28 mouse cellular contexts compared by ENCODE assay signal in genomic region chr12:51502724-51503123, GRCm38 (mm10).
DNase-seq lines count a peak whose midpoint lies in the region; ATAC-seq lines count a peak whose summit lies in the region.
"Had no signal": no experiment of that assay in that cellular context is flagged by ENCODE, and none has a peak within 500 bp of the region (broad histone marks: within the 10 kb centered on the region; RNA-seq: fewer than 3 reads in every experiment).

No protein-coding gene starts in this region.

- no peak overlapping the region for H3K27ac ChIP-seq in liver, embryonic 13.5 days
- H3K27ac ChIP-seq in liver, embryonic 15.5 days (replicated peaks): no peak overlapping the region; the same call in 1 of the 2 replicates
- H3K27ac ChIP-seq: embryonic facial prominence, embryonic 12.5 days; embryonic facial prominence, embryonic 15.5 days; gastrocnemius, adult 2 months; heart, embryonic 15.5 days; hindbrain, embryonic 14.5 days had no signal

- no peak for ATAC-seq in liver, embryonic 13.5 days (ENCODE audit: low read depth)
- ATAC-seq in liver, embryonic 15.5 days (ENCODE audit: insufficient read depth): no peak
- ATAC-seq: forebrain, embryonic 14.5 days; forebrain, postnatal 0 days; Patski had no signal

- no peaks in the 10 kb centered on the region for H3K36me3 ChIP-seq in liver, embryonic 13.5 days
- no peaks in the 10 kb centered on the region for H3K36me3 ChIP-seq in liver, embryonic 15.5 days (replicated peaks)
- H3K36me3 ChIP-seq: embryonic facial prominence, embryonic 12.5 days; embryonic facial prominence, embryonic 15.5 days; G1E; heart, embryonic 12.5 days; heart, embryonic 15.5 days had no signal

- H3K4me3 ChIP-seq in liver, embryonic 13.5 days (replicated peaks): no peak overlapping the region
- H3K4me3 ChIP-seq in liver, embryonic 15.5 days (replicated peaks): no peak overlapping the region
- H3K4me3 ChIP-seq: embryonic facial prominence, embryonic 12.5 days; embryonic facial prominence, embryonic 15.5 days; gastrocnemius, adult 2 months; heart, embryonic 12.5 days; heart, embryonic 15.5 days had no signal

- no peaks in the 10 kb centered on the region for H3K9me3 ChIP-seq in liver, embryonic 13.5 days (replicated peaks)
- no peaks in the 10 kb centered on the region for H3K9me3 ChIP-seq in liver, embryonic 15.5 days (replicated peaks)
- H3K9me3 ChIP-seq: embryonic facial prominence, embryonic 12.5 days; embryonic facial prominence, embryonic 15.5 days; G1E; heart, embryonic 12.5 days; heart, embryonic 15.5 days had no signal

- peak; percentile 26 for DNase-seq in kidney, adult 9 months
- DNase-seq in kidney, adult 8-10 months: no peak
- DNase-seq in liver, embryonic 13.5 days: no peak
- peak; percentile 62 for DNase-seq in yolk sac, embryonic 10.5 days (ENCODE audit: low spot score)
- no peak for DNase-seq in spleen, postnatal 14 days (ENCODE audit: low spot score in 2 of 2)
- no peak for DNase-seq in heart, adult 11 months
- DNase-seq: adrenal gland, postnatal 10 days; adrenal gland, postnatal 36 days; B cell, adult 2 months; cerebellum, adult 18-20 months; cerebellum, adult 9-10 months; cerebellum, postnatal 14 days; forebrain, postnatal 0 days; gastrocnemius, adult 2 months; gastrocnemius, postnatal 14 days; heart, adult 18-20 months; heart, postnatal 10 days; heart, postnatal 36 days had no signal

- H3K4me2 ChIP-seq in liver, embryonic 13.5 days: peak overlapping the region; percentile 46; the same call in 1 of the 2 replicates
- H3K4me2 ChIP-seq in liver, embryonic 15.5 days: peak overlapping the region; percentile 43; the same call in 1 of the 2 replicates
- H3K4me2 ChIP-seq: embryonic facial prominence, embryonic 12.5 days; embryonic facial prominence, embryonic 15.5 days; heart, embryonic 12.5 days; heart, embryonic 15.5 days; hindbrain, embryonic 14.5 days had no signal

- 76% methylated on average over 4 of the region's 4 CpGs for WGBS in liver, embryonic 13.5 days (ENCODE audit: insufficient replicate concordance)
- 70% methylated on average over 4 of the region's 4 CpGs for WGBS in liver, embryonic 15.5 days (ENCODE audit: insufficient replicate concordance)

- no peak overlapping the region for H3K9ac ChIP-seq in liver, embryonic 13.5 days
- H3K9ac ChIP-seq in liver, embryonic 15.5 days: no peak overlapping the region
- H3K9ac ChIP-seq: embryonic facial prominence, embryonic 12.5 days; embryonic facial prominence, embryonic 15.5 days; forebrain, postnatal 0 days; heart, embryonic 12.5 days; heart, embryonic 15.5 days; hindbrain, embryonic 14.5 days had no signal

- H3K27me3 ChIP-seq in liver, embryonic 13.5 days: no peaks in the 10 kb centered on the region
- H3K27me3 ChIP-seq in liver, embryonic 15.5 days: no peaks in the 10 kb centered on the region
- H3K27me3 ChIP-seq: CH12.LX; embryonic facial prominence, embryonic 12.5 days; embryonic facial prominence, embryonic 15.5 days; heart, embryonic 12.5 days; heart, embryonic 15.5 days had no signal

- peaks cover 45% of the 10 kb centered on the region for H3K4me1 ChIP-seq in liver, embryonic 13.5 days (replicated peaks)
- H3K4me1 ChIP-seq in liver, embryonic 15.5 days (replicated peaks): peaks cover 28% of the 10 kb centered on the region

Comparison
In these comparisons a context has a peak if more than half of its experiments do, and no peak if none do; other contexts are left out.
1. DNase-seq: peak in kidney, adult 9 months (single experiment) and yolk sac, embryonic 10.5 days (single experiment); none in kidney, adult 8-10 months (0 of 2), liver, embryonic 13.5 days (single experiment), spleen, postnatal 14 days (0 of 2) and heart, adult 11 months (single experiment).